Mouse (Mus musculus): ENCODE measurements around the gene Crybg2.

DNA sequence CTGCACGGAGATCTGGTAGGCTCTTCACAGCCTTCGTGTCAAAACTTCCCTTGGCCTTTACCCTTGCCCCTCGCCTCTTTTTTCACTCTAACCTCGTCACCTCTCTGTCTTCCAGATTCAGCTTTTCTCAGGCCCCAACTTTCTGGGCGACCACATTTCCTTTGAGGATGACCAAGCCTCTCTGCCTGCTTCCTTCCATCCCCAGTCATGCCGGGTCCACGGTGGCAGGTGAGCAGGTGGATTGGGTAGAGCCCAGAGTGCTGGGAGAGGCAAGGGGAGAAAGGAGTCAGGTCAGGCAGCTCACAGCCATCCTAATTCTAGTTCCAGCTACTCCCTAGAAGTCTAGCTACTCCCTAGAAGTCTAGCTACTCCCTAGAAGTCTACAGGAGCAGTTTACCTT, 21.8 kb downstream of the Crybg2 start:
- TF ChIP-seq POLR2A (IDR thresholded peaks at IDR 0.05; ENCODE audit: extremely low read depth, insufficient read depth, low read length) (no peak), CTCF (IDR thresholded peaks at IDR 0.05; ENCODE audit: extremely low read depth, insufficient read depth, low read length) (no peak)

All from cortical plate, adult 2 months (tissue).